Comparison of ENCODE assay signal across 8 mouse cellular contexts in genomic region chr10:105571831-105572230, GRCm38 (mm10). TPM values are rescaled to one million over a fixed set of nuclear protein-coding genes. Genes with fewer than 3 reads are reported as not detected.
A peak's percentile ranks its signal among the peaks of the same experiment; 100 is the strongest.
DNase-seq lines count a peak whose midpoint lies in the region; ATAC-seq and TF ChIP-seq lines count a peak whose summit lies in the region.
"Had no signal": no experiment of that assay in that cellular context is flagged by ENCODE, and none has a peak within 500 bp of the region (broad histone marks: within the 10 kb centered on the region; RNA-seq: fewer than 3 reads in every experiment).

No protein-coding gene starts in this region.

- no peak for ATAC-seq in intestine, embryonic 15.5 days
- ATAC-seq in neural tube, embryonic 14.5 days (ENCODE audit: low read depth), result no peak

- H3K4me2 ChIP-seq in intestine, embryonic 15.5 days (replicated peaks), result peak overlapping the region; percentile 89
- peak overlapping the region; percentile 76 for H3K4me2 ChIP-seq in neural tube, embryonic 14.5 days (ENCODE audit: low read depth, low read length)

- no peaks in the 10 kb centered on the region for H3K9me3 ChIP-seq in forebrain, embryonic 10.5 days
- no peaks in the 10 kb centered on the region for H3K9me3 ChIP-seq in intestine, embryonic 15.5 days
- no peaks in the 10 kb centered on the region for H3K9me3 ChIP-seq in neural tube, embryonic 14.5 days (ENCODE audit: control insufficient read depth, low read length)

- TF ChIP-seq CTCF in layer of hippocampus, adult 2 months (conservative IDR thresholded peaks at IDR 0.05), result no peak

- H3K36me3 ChIP-seq in forebrain, embryonic 10.5 days (replicated peaks), result no peaks in the 10 kb centered on the region
- H3K36me3 ChIP-seq in intestine, embryonic 15.5 days, result no peaks in the 10 kb centered on the region
- no peaks in the 10 kb centered on the region for H3K36me3 ChIP-seq in neural tube, embryonic 14.5 days (ENCODE audit: control insufficient read depth, insufficient read depth, low read length)

- peaks cover 46% of the 10 kb centered on the region for H3K27me3 ChIP-seq in forebrain, embryonic 10.5 days (ENCODE audit: poor library complexity, severe bottlenecking)
- H3K27me3 ChIP-seq in intestine, embryonic 15.5 days (replicated peaks), result no peaks in the 10 kb centered on the region
- H3K27me3 ChIP-seq in neural tube, embryonic 14.5 days (ENCODE audit: control insufficient read depth, insufficient read depth, low read length), result no peaks in the 10 kb centered on the region

- no peak overlapping the region for H3K9ac ChIP-seq in intestine, embryonic 15.5 days
- H3K9ac ChIP-seq in neural tube, embryonic 14.5 days (replicated peaks; ENCODE audit: low read depth, low read length), result no peak overlapping the region

- peaks cover 29% of the 10 kb centered on the region for H3K4me1 ChIP-seq in forebrain, embryonic 10.5 days
- H3K4me1 ChIP-seq in intestine, embryonic 15.5 days (replicated peaks), result no peaks in the 10 kb centered on the region
- H3K4me1 ChIP-seq in neural tube, embryonic 14.5 days (ENCODE audit: control insufficient read depth, insufficient read depth, low read length), result peaks cover 16% of the 10 kb centered on the region; the same call in 1 of the 2 replicates

- no peak for DNase-seq in layer of hippocampus, adult 2 months (ENCODE audit: low spot score in 2 of 2)
- no peak for DNase-seq in layer of hippocampus, adult 9-11 months
- no peak for DNase-seq in forebrain, embryonic 10.5 days (ENCODE audit: extremely low spot score, low spot score)
- no peak for DNase-seq in frontal cortex, postnatal 10 days (ENCODE audit: low spot score in 2 of 2)
- no peak for DNase-seq in embryo, embryonic 11 days
- DNase-seq: kidney, postnatal 4 days had no signal

- 0 out of 2 replicates have a peak overlapping the region, but pooled peaks have one; percentile 39 for H3K27ac ChIP-seq in layer of hippocampus, adult 2 months
- H3K27ac ChIP-seq in forebrain, embryonic 10.5 days, result no peak overlapping the region
- no peak overlapping the region for H3K27ac ChIP-seq in intestine, embryonic 15.5 days
- H3K27ac ChIP-seq in neural tube, embryonic 14.5 days (ENCODE audit: low read depth, low read length), result no peak overlapping the region

- WGBS in forebrain, embryonic 10.5 days, result 64% methylated on average over 4 of the region's 4 CpGs
- WGBS in intestine, embryonic 15.5 days, result 67% methylated on average over 4 of the region's 4 CpGs
- WGBS in neural tube, embryonic 14.5 days, result 69% methylated on average over 4 of the region's 4 CpGs

- H3K4me3 ChIP-seq in layer of hippocampus, adult 2 months, result peak overlapping the region; percentile 92
- peak overlapping the region; percentile 80 for H3K4me3 ChIP-seq in forebrain, embryonic 10.5 days
- H3K4me3 ChIP-seq in intestine, embryonic 15.5 days (replicated peaks), result peak overlapping the region; percentile 79; the same call in 1 of the 2 replicates
- H3K4me3 ChIP-seq in neural tube, embryonic 14.5 days (ENCODE audit: low read depth, low read length), result peak overlapping the region; percentile 76

RNA-seq across cellular contexts. Expression of gene Tmtc2, which starts 2.4 kb away (rescaled TPM):
- total RNA-seq in layer of hippocampus, adult 2 months (2021), result 10 to 100 TPM; 10.2 to 12.0 TPM
- polyA plus RNA-seq in forebrain, embryonic 10.5 days (2016; fragmentation: Nextera tagmentation; extraction: Ambion mirVana), result 4.2 and 4.8 TPM in 2 replicates
- polyA plus RNA-seq in intestine, embryonic 15.5 days (2015; fragmentation: Nextera tagmentation; extraction: Ambion mirVana), result 8.7 and 9.1 TPM in 2 replicates
- 8.4 and 9.2 TPM in 2 replicates for polyA plus RNA-seq in neural tube, embryonic 14.5 days (2014; fragmentation: Nextera tagmentation; extraction: Ambion mirVana)
